ENCODE assay signal across 8 mouse cellular contexts in the genomic region with DNA sequence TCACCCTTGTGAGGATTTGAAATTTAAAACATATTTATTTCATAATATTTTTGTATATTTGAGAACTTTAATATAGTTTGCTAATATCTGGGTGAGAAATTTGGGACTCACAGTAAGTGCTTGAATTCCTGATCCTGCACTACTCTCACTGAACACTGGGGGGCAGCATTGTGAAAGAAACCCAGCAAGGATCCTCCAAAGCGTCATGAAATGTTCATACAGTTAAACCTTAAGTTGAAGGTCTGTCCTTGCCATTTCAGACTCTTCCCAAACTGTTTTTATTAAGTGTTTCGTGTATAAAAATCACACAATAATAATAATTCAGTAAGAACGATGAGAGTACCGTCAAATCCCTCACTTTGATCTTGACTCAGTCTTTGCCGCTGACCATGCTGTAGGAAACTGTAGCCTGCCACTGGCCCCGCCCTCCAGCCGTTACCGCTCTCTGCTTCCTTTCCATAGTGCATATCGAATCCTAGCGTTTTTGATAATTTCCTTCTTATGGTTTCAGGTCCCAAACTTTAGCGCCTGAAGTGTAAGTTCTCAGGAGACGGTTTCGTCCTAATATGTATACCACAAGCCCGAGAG. TPM values are rescaled to one million over a fixed set of nuclear protein-coding genes. Genes with fewer than 3 reads are reported as not detected.
DNase-seq lines count a peak whose midpoint lies in the region; ATAC-seq and TF ChIP-seq lines count a peak whose summit lies in the region.

No protein-coding gene starts in this region.

- ATAC-seq in erythroid progenitor cell, adult 5-6 weeks (replicated peaks; ENCODE audit: low FRiP score, poor library complexity, severe bottlenecking): peak; percentile 87
- ATAC-seq in heart, embryonic 15.5 days (replicated peaks; ENCODE audit: insufficient number of reproducible peaks, insufficient read depth, low FRiP score, low read depth): no peak
- ATAC-seq in liver, embryonic 13.5 days (ENCODE audit: low read depth): peak; percentile 65
- ATAC-seq in stomach, embryonic 16.5 days (ENCODE audit: insufficient read depth, low FRiP score): no peak

- H3K9me3 ChIP-seq in heart, embryonic 15.5 days (replicated peaks): no peaks in the 10 kb centered on the region
- H3K9me3 ChIP-seq in liver, embryonic 13.5 days (replicated peaks): no peaks in the 10 kb centered on the region
- H3K9me3 ChIP-seq in stomach, embryonic 16.5 days (replicated peaks; ENCODE audit: control insufficient read depth, low read length): no peaks in the 10 kb centered on the region

- no peak overlapping the region for H3K9ac ChIP-seq in heart, embryonic 15.5 days
- H3K9ac ChIP-seq in liver, embryonic 13.5 days: peak overlapping the region; percentile 63
- 0 out of 2 replicates have a peak overlapping the region, but pooled peaks have one; percentile 27 for H3K9ac ChIP-seq in stomach, embryonic 16.5 days (ENCODE audit: low read length)

- H3K27me3 ChIP-seq in heart, embryonic 15.5 days: no peaks in the 10 kb centered on the region
- H3K27me3 ChIP-seq in liver, embryonic 13.5 days: 0 out of 2 replicates have a peak, but pooled peaks cover 3% of the 10 kb centered on the region
- H3K27me3 ChIP-seq in stomach, embryonic 16.5 days (ENCODE audit: control insufficient read depth, insufficient read depth, low read length): 0 out of 2 replicates have a peak, but pooled peaks cover 3% of the 10 kb centered on the region

- no peaks in the 10 kb centered on the region for H3K36me3 ChIP-seq in heart, embryonic 15.5 days
- no peaks in the 10 kb centered on the region for H3K36me3 ChIP-seq in liver, embryonic 13.5 days
- no peaks in the 10 kb centered on the region for H3K36me3 ChIP-seq in stomach, embryonic 16.5 days (ENCODE audit: control insufficient read depth, insufficient read depth, low read length)

- peak overlapping the region; percentile 59 for H3K4me2 ChIP-seq in heart, embryonic 15.5 days
- peak overlapping the region; percentile 61 for H3K4me2 ChIP-seq in liver, embryonic 13.5 days
- H3K4me2 ChIP-seq in stomach, embryonic 16.5 days (ENCODE audit: low read depth, low read length): peak overlapping the region; percentile 52

- 0 out of 2 replicates have a peak, but pooled peaks cover 5% of the 10 kb centered on the region for H3K4me1 ChIP-seq in heart, embryonic 15.5 days (replicated peaks)
- H3K4me1 ChIP-seq in liver, embryonic 13.5 days (replicated peaks): peaks cover 48% of the 10 kb centered on the region
- peaks cover 4% of the 10 kb centered on the region; the same call in 1 of the 2 replicates for H3K4me1 ChIP-seq in stomach, embryonic 16.5 days (ENCODE audit: control insufficient read depth, insufficient read depth, low read length)

- 20% methylated on average over 14 of the region's 14 CpGs for WGBS in heart, embryonic 15.5 days
- WGBS in liver, embryonic 13.5 days (ENCODE audit: insufficient replicate concordance): 15% methylated on average over 14 of the region's 14 CpGs
- WGBS in stomach, embryonic 16.5 days: 21% methylated on average over 14 of the region's 14 CpGs

- no peak for TF ChIP-seq POLR2A in brain, embryonic 14.5 days (IDR thresholded peaks at IDR 0.05; ENCODE audit: borderline replicate concordance, extremely low read depth, insufficient read depth, insufficient read length, poor library complexity, severe bottlenecking)

- peak overlapping the region; percentile 33 for H3K4me3 ChIP-seq in heart, embryonic 15.5 days
- H3K4me3 ChIP-seq in liver, embryonic 13.5 days (replicated peaks): peak overlapping the region; percentile 32
- peak overlapping the region; percentile 25 for H3K4me3 ChIP-seq in stomach, embryonic 16.5 days (replicated peaks; ENCODE audit: low read length)

- DNase-seq in CD4-positive helper T cell, adult 2 months (ENCODE audit: low read depth, low spot score): peak; percentile 78
- peak; percentile 92 for DNase-seq in brain, embryonic 14.5 days (ENCODE audit: low read depth)
- DNase-seq in kidney, postnatal 14 days: peak; percentile 83
- peak; percentile 67 for DNase-seq in liver, embryonic 13.5 days
- DNase-seq in neural tube, embryonic 10.5 days (ENCODE audit: extremely low spot score, low spot score): peak; percentile 89

- peak; percentile 85; the same call in 1 of the 2 replicates for TF ChIP-seq CTCF in brain, embryonic 14.5 days (IDR thresholded peaks at IDR 0.05; ENCODE audit: borderline replicate concordance, extremely low read depth, insufficient read depth, insufficient read length)

- H3K27ac ChIP-seq in heart, embryonic 15.5 days: no peak overlapping the region
- peak overlapping the region; percentile 77 for H3K27ac ChIP-seq in liver, embryonic 13.5 days
- H3K27ac ChIP-seq in stomach, embryonic 16.5 days (ENCODE audit: low read length): no peak overlapping the region

RNA-seq across cellular contexts. Expression of gene Erv3, which starts 39.4 kb away (rescaled TPM):
- 0.03 and 0.04 TPM in 2 replicates for polyA plus RNA-seq in brain, embryonic 14.5 days (2012; rRNA removed)
- total RNA-seq in erythroid progenitor cell, adult 5-6 weeks (2015; ENCODE audit: low replicate concordance): not detected in 2 replicates
- total RNA-seq in erythroid progenitor cell, adult 5-6 weeks (2017; ENCODE audit: low replicate concordance): not detected in 2 replicates
- polyA plus RNA-seq in heart, embryonic 15.5 days (2015; fragmentation: Nextera tagmentation; extraction: Ambion mirVana): not detected in 2 replicates
- polyA plus RNA-seq in liver, embryonic 13.5 days (2015; fragmentation: Nextera tagmentation; extraction: Ambion mirVana): not detected in 2 replicates
- not detected in 2 replicates for polyA plus RNA-seq in stomach, embryonic 16.5 days (2015; fragmentation: Nextera tagmentation; extraction: Ambion mirVana)

Comparison
In these comparisons a context has a peak if more than half of its experiments do, and no peak if none do; other contexts are left out.
1. ATAC-seq: peak in erythroid progenitor cell, adult 5-6 weeks (single experiment) and liver, embryonic 13.5 days (single experiment); none in heart, embryonic 15.5 days (single experiment) and stomach, embryonic 16.5 days (single experiment).
2. Peak in every context shown above with its lines, with median percentiles within 50 percentile points of each other: DNase-seq, H3K4me2 ChIP-seq and H3K4me3 ChIP-seq.